Mouse (Mus musculus) C2C12 (cell line): ENCODE data around the gene Inpp5a.

Experiments
- CEBPB ChIP-seq: IDR thresholded peaks from one replicate; pipeline ENCODE4 v1.6.1; 2011; ENCODE audit warnings: low read depth, mild to moderate bottlenecking, control low read depth, moderate library complexity
- CTCF ChIP-seq: IDR thresholded peaks from one replicate; pipeline ENCODE4 v1.5.1; 2011; ENCODE audit not compliant: control insufficient read depth, insufficient read depth, insufficient read length
- MAX ChIP-seq: IDR thresholded peaks from one replicate; pipeline ENCODE4 v1.6.1; 2011; ENCODE audit warnings: mild to moderate bottlenecking, control low read depth
- MYOG ChIP-seq: IDR thresholded peaks from one replicate; pipeline ENCODE4 v1.6.1; 2011; ENCODE audit not compliant: control insufficient read depth, insufficient read length; ENCODE audit errors: extremely low read depth
- USF1 ChIP-seq: IDR thresholded peaks from one replicate; pipeline ENCODE4 v1.6.1; 2011; ENCODE audit warnings: low read depth, mild to moderate bottlenecking, control low read depth, moderate library complexity

DNA sequence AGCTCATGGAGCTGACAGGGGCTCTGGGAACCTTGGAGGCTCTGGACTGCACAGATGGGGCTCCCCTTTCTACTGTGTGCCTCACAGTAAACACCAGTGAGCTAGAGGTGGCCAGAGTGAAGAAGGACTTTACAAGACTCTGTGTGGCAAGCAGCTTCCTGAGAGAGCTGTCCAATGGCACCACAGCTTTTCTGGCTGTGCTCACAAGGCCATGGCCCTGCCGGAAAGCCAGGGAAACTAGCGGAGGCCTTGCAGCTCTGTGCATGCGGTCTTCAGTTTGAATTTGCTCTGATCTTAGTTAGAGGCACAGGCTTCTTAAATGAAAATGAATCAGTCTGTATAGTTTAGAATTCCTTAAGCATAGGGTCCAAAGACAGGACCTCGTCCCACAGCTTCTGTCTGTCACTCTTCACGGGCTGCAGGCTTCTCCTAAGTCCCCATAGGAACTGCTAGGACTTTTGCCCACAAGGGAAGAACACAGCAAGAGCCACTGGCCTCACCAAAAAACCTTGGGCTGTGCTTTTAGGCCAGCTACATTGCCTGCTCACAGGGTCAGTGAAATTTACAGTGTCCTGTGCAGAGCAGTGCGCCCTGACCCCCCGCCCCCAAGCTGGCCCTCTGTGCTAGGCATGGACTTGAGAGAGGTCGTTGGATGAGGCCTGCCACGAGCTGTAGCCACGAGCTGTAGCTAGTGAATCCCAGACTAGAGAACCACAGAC is 78.4 kb downstream of the Inpp5a start:
- no peak for TF ChIP-seq CTCF
- TF ChIP-seq CEBPB: no peak
- no peak for TF ChIP-seq USF1
- TF ChIP-seq MAX: no peak
- TF ChIP-seq MYOG: no peak
